Mouse (Mus musculus) kidney, postnatal 10 days (tissue): ENCODE data around the gene Tnfrsf9.
A peak's percentile ranks its signal among the peaks of the same experiment; 100 is the strongest.
"Not testable (repeated sequence)": the region's sequence is repeated elsewhere in the genome, so short reads cannot be mapped to it uniquely, and the experiment has no call there.

Source experiments
- DNase-seq: peaks from one replicate; pipeline ENCODE4 v3.0.0; 2021; ENCODE audit warnings: mixed read lengths

Tnfrsf9 gene

GRCm38 (mm10) chr4:150914290-150914733 lies at the start of gene Tnfrsf9, which contains the start of gene Park7:
TSS of gene Tnfrsf9 (plus strand) at chr4:150914562.
TSS of gene Park7 (minus strand) at chr4:150914437.
- peak; percentile 99 for DNase-seq

GRCm38 (mm10) chr4:150865371-150865770 lies 49.0 kb upstream of the Tnfrsf9 start:
- no peak for DNase-seq

GRCm38 (mm10) chr4:150866069-150866468 lies 48.3 kb upstream of the Tnfrsf9 start:
- DNase-seq, result no peak

GRCm38 (mm10) chr4:150866494-150866893 lies 47.9 kb upstream of the Tnfrsf9 start:
- no peak for DNase-seq

- no peak for DNase-seq
These were observed 46.2 kb upstream of the Tnfrsf9 start for GRCm38 (mm10) chr4:150868161-150868560.

GRCm38 (mm10) chr4:150868859-150869258 lies 45.5 kb upstream of the Tnfrsf9 start:
- DNase-seq, result no peak

- peak; percentile 40 for DNase-seq
These were observed 44.8 kb upstream of the Tnfrsf9 start for GRCm38 (mm10) chr4:150869276-150870197.

- no peak for DNase-seq
These were observed 43.4 kb upstream of the Tnfrsf9 start for GRCm38 (mm10) chr4:150870963-150871391.

GRCm38 (mm10) chr4:150871392-150872138 lies 42.8 kb upstream of the Tnfrsf9 start:
- DNase-seq, result peak; percentile 32

- peak; percentile 40 for DNase-seq
These were observed 42.2 kb upstream of the Tnfrsf9 start for GRCm38 (mm10) chr4:150872139-150872651.

GRCm38 (mm10) chr4:150872681-150873080 lies 41.7 kb upstream of the Tnfrsf9 start:
- DNase-seq, result no peak

- not testable (repeated sequence) for DNase-seq
These were observed 39.9 kb upstream of the Tnfrsf9 start for GRCm38 (mm10) chr4:150874416-150874815.

- no peak for DNase-seq
These were observed 39.0 kb upstream of the Tnfrsf9 start for GRCm38 (mm10) chr4:150875393-150875792.

- DNase-seq, result no peak
These were observed 34.7 kb upstream of the Tnfrsf9 start for GRCm38 (mm10) chr4:150879631-150880030.

GRCm38 (mm10) chr4:150880364-150880763 lies 34.0 kb upstream of the Tnfrsf9 start:
- no peak for DNase-seq

GRCm38 (mm10) chr4:150882632-150883031 lies 31.7 kb upstream of the Tnfrsf9 start:
- no peak for DNase-seq

GRCm38 (mm10) chr4:150887903-150888302 lies 26.5 kb upstream of the Tnfrsf9 start:
- no peak for DNase-seq

- no peak for DNase-seq
These were observed 25.9 kb upstream of the Tnfrsf9 start for GRCm38 (mm10) chr4:150888492-150888891.

GRCm38 (mm10) chr4:150889273-150889954 lies 24.9 kb upstream of the Tnfrsf9 start:
- no peak for DNase-seq

- peak; percentile 56 for DNase-seq
These were observed 24.4 kb upstream of the Tnfrsf9 start for GRCm38 (mm10) chr4:150889955-150890315.

- DNase-seq, result no peak
These were observed 23.1 kb upstream of the Tnfrsf9 start for GRCm38 (mm10) chr4:150891308-150891707.

- peak; percentile 24 for DNase-seq
These were observed 19.5 kb upstream of the Tnfrsf9 start for GRCm38 (mm10) chr4:150894718-150895501.
